Mouse (Mus musculus): ENCODE data around the gene Depp1. TPM values are rescaled to one million over a fixed set of nuclear protein-coding genes. Genes with fewer than 3 reads are reported as not detected.
A peak's percentile ranks its signal among the peaks of the same experiment; 100 is the strongest.

Depp1 gene
- polyA plus RNA-seq, 1 experiment from 2014 or later: 40.6 TPM

GRCm38 (mm10) chr6:116673471-116674282, 23.3 kb downstream of the Depp1 start, which contains the start of gene Rassf4:
Gene Rassf4 (minus strand): TSS chr6:116673952.
- under 1% methylated on average over 44 of the region's 44 CpGs for WGBS
- Histone ChIP-seq H3K27me3 (ENCODE audit: control insufficient read depth, insufficient read depth, low read length) (no peaks in the 10 kb centered on the region), H3K9ac (ENCODE audit: low read length) (peak within 1 kb of the TSS; percentile 56), H3K4me3 (ENCODE audit: control insufficient read depth in 1 of 2, insufficient read depth in 1 of 2, low read depth in 1 of 2, low read length in 2 of 2) (peak within 1 kb of the TSS; percentile 52 to 59), H3K4me1 (ENCODE audit: control insufficient read depth in 2 of 2, insufficient read depth in 2 of 2, low read length in 2 of 2) (peaks cover 32 to 35% of the 10 kb centered on the region in 2 experiments), H3K27ac (replicated peaks in 1 of 2; ENCODE audit: control insufficient read depth in 1 of 2, insufficient read depth in 1 of 2, low read depth in 2 of 2, low read length in 2 of 2) (peak within 1 kb of the TSS; percentile 55 to 77), H3K36me3 (ENCODE audit: control insufficient read depth, insufficient read depth, low read length) (no peaks in the 10 kb centered on the region), H3K4me2 (ENCODE audit: low read length) (peak within 1 kb of the TSS; percentile 76), H3K9me3 (ENCODE audit: control insufficient read depth, low read length) (no peaks in the 10 kb centered on the region)
- ATAC-seq (ENCODE audit: insufficient number of reproducible peaks, insufficient read depth, low FRiP score, low read depth): peak; percentile 77

DNA sequence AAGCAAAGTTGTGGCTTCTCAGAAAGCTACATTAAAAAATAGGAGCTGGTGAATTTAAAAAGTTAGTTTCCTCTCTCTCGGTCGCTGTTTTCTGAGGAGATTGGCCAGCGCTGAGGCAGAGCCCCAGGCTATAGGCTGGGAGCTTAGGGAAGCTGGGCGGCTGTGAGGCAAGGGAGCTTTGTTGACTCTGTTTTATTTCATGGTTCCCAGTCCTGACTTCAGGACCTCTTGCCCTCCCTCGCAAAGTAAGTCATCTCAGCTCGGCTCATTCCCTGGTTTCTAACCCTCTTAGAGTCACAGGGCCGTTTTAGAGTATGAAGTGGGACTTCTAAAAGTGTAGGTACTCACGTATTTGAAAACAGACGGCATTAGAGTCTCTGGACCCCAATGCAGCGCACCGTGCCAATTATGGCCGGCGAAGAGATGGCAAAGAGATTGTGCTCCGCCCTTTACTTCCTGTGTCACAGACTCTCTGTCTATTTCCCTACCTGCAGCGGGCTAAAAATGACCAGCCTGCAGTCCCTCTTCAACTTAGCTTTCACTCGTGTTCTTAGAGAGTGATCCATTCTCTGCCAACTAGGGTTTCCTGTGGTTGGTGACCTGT, 24.0 kb downstream of the Depp1 start:
- Histone ChIP-seq H3K27me3 (ENCODE audit: control insufficient read depth, insufficient read depth, low read length) (no peaks in the 10 kb centered on the region), H3K27ac (replicated peaks in 1 of 2; ENCODE audit: control insufficient read depth in 1 of 2, insufficient read depth in 1 of 2, low read depth in 2 of 2, low read length in 2 of 2) (peak overlapping the region; percentile 55 to 77), H3K36me3 (ENCODE audit: control insufficient read depth, insufficient read depth, low read length) (no peaks in the 10 kb centered on the region), H3K4me2 (ENCODE audit: low read length) (peak overlapping the region; percentile 76), H3K4me3 (ENCODE audit: control insufficient read depth in 1 of 2, insufficient read depth in 1 of 2, low read depth in 1 of 2, low read length in 2 of 2) (peak overlapping the region; percentile 52 to 59), H3K9ac (ENCODE audit: low read length) (peak overlapping the region; percentile 56), H3K4me1 (ENCODE audit: control insufficient read depth in 2 of 2, insufficient read depth in 2 of 2, low read length in 2 of 2) (peaks cover 32 to 35% of the 10 kb centered on the region in 2 experiments), H3K9me3 (ENCODE audit: control insufficient read depth, low read length) (no peaks in the 10 kb centered on the region)
- 21% methylated on average over 16 of the region's 16 CpGs for WGBS
- ATAC-seq (ENCODE audit: insufficient number of reproducible peaks, insufficient read depth, low FRiP score, low read depth): no peak

DNA sequence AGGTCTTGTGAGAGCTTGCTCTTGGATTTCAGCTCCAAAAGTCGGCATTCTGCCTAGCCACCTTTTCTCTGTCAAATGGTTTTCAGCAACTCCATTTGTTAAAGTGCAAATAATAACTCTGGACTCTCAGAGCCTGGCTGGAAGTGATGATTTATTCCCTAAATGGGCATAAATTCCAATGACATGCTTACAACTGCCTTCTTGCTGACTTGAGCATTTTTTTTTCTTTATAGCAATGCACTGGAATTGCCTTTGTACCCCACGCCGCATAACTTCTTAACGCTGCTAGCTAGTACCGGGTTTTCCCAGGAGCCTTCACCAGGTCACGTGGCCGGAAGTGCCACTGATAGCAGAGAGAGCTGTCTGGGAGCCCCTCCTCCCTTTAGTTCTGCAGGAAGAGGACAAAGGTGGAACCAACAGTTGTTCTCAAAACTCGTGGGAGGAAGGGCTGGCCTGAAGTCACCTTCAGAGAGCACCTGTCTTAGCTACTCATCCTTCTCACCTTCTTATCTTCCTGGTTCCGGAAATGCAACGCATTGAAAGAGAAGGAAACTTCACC, 26.0 kb downstream of the Depp1 start:
- no peaks in the 10 kb centered on the region for H3K27me3 ChIP-seq (ENCODE audit: control insufficient read depth, insufficient read depth, low read length)
- H3K4me3 ChIP-seq (ENCODE audit: control insufficient read depth in 1 of 2, insufficient read depth in 1 of 2, low read depth in 1 of 2, low read length in 2 of 2): no peak overlapping the region
- H3K27ac ChIP-seq (replicated peaks in 1 of 2; ENCODE audit: control insufficient read depth in 1 of 2, insufficient read depth in 1 of 2, low read depth in 2 of 2, low read length in 2 of 2): no peak overlapping the region
- H3K4me1 ChIP-seq (ENCODE audit: control insufficient read depth in 2 of 2, insufficient read depth in 2 of 2, low read length in 2 of 2): peaks cover 25 to 29% of the 10 kb centered on the region in 2 experiments
- H3K4me2 ChIP-seq (ENCODE audit: low read length): no peak overlapping the region
- no peaks in the 10 kb centered on the region for H3K9me3 ChIP-seq (ENCODE audit: control insufficient read depth, low read length)
- no peaks in the 10 kb centered on the region for H3K36me3 ChIP-seq (ENCODE audit: control insufficient read depth, insufficient read depth, low read length)
- ATAC-seq (ENCODE audit: insufficient number of reproducible peaks, insufficient read depth, low FRiP score, low read depth): no peak
- no peak overlapping the region for H3K9ac ChIP-seq (ENCODE audit: low read length)
- 39% methylated on average over 10 of the region's 10 CpGs for WGBS

DNA sequence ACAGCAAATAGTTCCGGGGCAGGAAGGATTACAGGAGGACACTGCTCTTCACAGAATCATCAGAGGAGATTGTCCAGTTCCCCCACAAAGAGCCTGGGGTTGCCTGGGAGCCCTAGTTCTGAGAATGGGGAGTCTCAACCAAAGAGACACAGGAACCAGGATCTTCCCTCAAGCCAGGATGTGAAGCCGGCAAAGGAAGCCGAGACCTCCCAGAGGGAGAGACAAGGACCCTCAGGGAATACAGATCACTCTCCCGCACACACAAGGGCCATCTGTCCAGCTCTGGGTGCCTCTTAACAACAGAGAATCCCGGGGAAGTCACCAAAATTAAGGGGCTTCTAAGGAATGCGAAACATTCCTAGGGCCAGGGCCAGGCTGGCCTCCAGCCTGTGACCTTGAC, 26.9 kb downstream of the Depp1 start:
- Histone ChIP-seq H3K4me2 (ENCODE audit: low read length) (no peak overlapping the region), H3K27me3 (ENCODE audit: control insufficient read depth, insufficient read depth, low read length) (no peaks in the 10 kb centered on the region), H3K9me3 (ENCODE audit: control insufficient read depth, low read length) (no peaks in the 10 kb centered on the region), H3K4me1 (ENCODE audit: control insufficient read depth in 2 of 2, insufficient read depth in 2 of 2, low read length in 2 of 2) (peaks cover 23 to 24% of the 10 kb centered on the region in 2 experiments), H3K4me3 (ENCODE audit: control insufficient read depth in 1 of 2, insufficient read depth in 1 of 2, low read depth in 1 of 2, low read length in 2 of 2) (no peak overlapping the region), H3K36me3 (ENCODE audit: control insufficient read depth, insufficient read depth, low read length) (no peaks in the 10 kb centered on the region), H3K27ac (replicated peaks in 1 of 2; ENCODE audit: control insufficient read depth in 1 of 2, insufficient read depth in 1 of 2, low read depth in 2 of 2, low read length in 2 of 2) (no peak overlapping the region), H3K9ac (ENCODE audit: low read length) (no peak overlapping the region)
- WGBS: 63% methylated on average over 6 of the region's 6 CpGs
- no peak for ATAC-seq (ENCODE audit: insufficient number of reproducible peaks, insufficient read depth, low FRiP score, low read depth)

- 38% methylated on average over 5 of the region's 5 CpGs for WGBS
- H3K27me3 ChIP-seq (ENCODE audit: control insufficient read depth, insufficient read depth, low read length): no peaks in the 10 kb centered on the region
- no peak overlapping the region for H3K4me3 ChIP-seq (ENCODE audit: control insufficient read depth in 1 of 2, insufficient read depth in 1 of 2, low read depth in 1 of 2, low read length in 2 of 2)
- H3K9me3 ChIP-seq (ENCODE audit: control insufficient read depth, low read length): no peaks in the 10 kb centered on the region
- no peak overlapping the region for H3K27ac ChIP-seq (replicated peaks in 1 of 2; ENCODE audit: control insufficient read depth in 1 of 2, insufficient read depth in 1 of 2, low read depth in 2 of 2, low read length in 2 of 2)
- no peak overlapping the region for H3K4me2 ChIP-seq (ENCODE audit: low read length)
- no peaks in the 10 kb centered on the region for H3K36me3 ChIP-seq (ENCODE audit: control insufficient read depth, insufficient read depth, low read length)
- no peak for ATAC-seq (ENCODE audit: insufficient number of reproducible peaks, insufficient read depth, low FRiP score, low read depth)
- H3K4me1 ChIP-seq (ENCODE audit: control insufficient read depth in 2 of 2, insufficient read depth in 2 of 2, low read length in 2 of 2): peaks cover 12 to 14% of the 10 kb centered on the region in 2 experiments
- no peak overlapping the region for H3K9ac ChIP-seq (ENCODE audit: low read length)
These were observed 29.3 kb downstream of the Depp1 start for GRCm38 (mm10) chr6:116679563-116680288.

GRCm38 (mm10) chr6:116682317-116682716, 31.9 kb downstream of the Depp1 start:
- WGBS: 38% methylated on average over 6 of the region's 6 CpGs
- ATAC-seq (ENCODE audit: insufficient number of reproducible peaks, insufficient read depth, low FRiP score, low read depth): no peak
- H3K4me3 ChIP-seq (ENCODE audit: control insufficient read depth in 1 of 2, insufficient read depth in 1 of 2, low read depth in 1 of 2, low read length in 2 of 2): no peak overlapping the region
- H3K4me1 ChIP-seq (ENCODE audit: control insufficient read depth in 2 of 2, insufficient read depth in 2 of 2, low read length in 2 of 2): peaks cover 10% of the 10 kb centered on the region in 2 experiments
- H3K27ac ChIP-seq (replicated peaks in 1 of 2; ENCODE audit: control insufficient read depth in 1 of 2, insufficient read depth in 1 of 2, low read depth in 2 of 2, low read length in 2 of 2): no peak overlapping the region
- H3K36me3 ChIP-seq (ENCODE audit: control insufficient read depth, insufficient read depth, low read length): no peaks in the 10 kb centered on the region
- H3K27me3 ChIP-seq (ENCODE audit: control insufficient read depth, insufficient read depth, low read length): no peaks in the 10 kb centered on the region
- no peaks in the 10 kb centered on the region for H3K9me3 ChIP-seq (ENCODE audit: control insufficient read depth, low read length)
- no peak overlapping the region for H3K4me2 ChIP-seq (ENCODE audit: low read length)
- H3K9ac ChIP-seq (ENCODE audit: low read length): no peak overlapping the region

- H3K4me3 ChIP-seq (ENCODE audit: control insufficient read depth in 1 of 2, insufficient read depth in 1 of 2, low read depth in 1 of 2, low read length in 2 of 2): no peak overlapping the region
- no peaks in the 10 kb centered on the region for H3K36me3 ChIP-seq (ENCODE audit: control insufficient read depth, insufficient read depth, low read length)
- no peaks in the 10 kb centered on the region for H3K27me3 ChIP-seq (ENCODE audit: control insufficient read depth, insufficient read depth, low read length)
- WGBS: 68% methylated on average over 4 of the region's 4 CpGs
- ATAC-seq (ENCODE audit: insufficient number of reproducible peaks, insufficient read depth, low FRiP score, low read depth): no peak
- H3K9me3 ChIP-seq (ENCODE audit: control insufficient read depth, low read length): no peaks in the 10 kb centered on the region
- no peak overlapping the region for H3K9ac ChIP-seq (ENCODE audit: low read length)
- no peak overlapping the region for H3K27ac ChIP-seq (replicated peaks in 1 of 2; ENCODE audit: control insufficient read depth in 1 of 2, insufficient read depth in 1 of 2, low read depth in 2 of 2, low read length in 2 of 2)
- no peak overlapping the region for H3K4me2 ChIP-seq (ENCODE audit: low read length)
- H3K4me1 ChIP-seq (ENCODE audit: control insufficient read depth in 2 of 2, insufficient read depth in 2 of 2, low read length in 2 of 2): no peaks in the 10 kb centered on the region
These were observed 43.2 kb downstream of the Depp1 start for GRCm38 (mm10) chr6:116693639-116694038.

Data from heart, embryonic 14.5 days (tissue).